Mouse (Mus musculus): ENCODE data around the gene C530008M17Rik. TPM values are rescaled to one million over a fixed set of nuclear protein-coding genes. Genes with fewer than 3 reads are reported as not detected.

Gene C530008M17Rik
- total and polyA plus RNA-seq, 3 experiments: 3.2 to 10.6 TPM; not detected in 1

- peak; percentile 67 for DNase-seq (ENCODE audit: low read depth, low spot score)
- H3K4me1 ChIP-seq (ENCODE audit: control insufficient read depth in 1 of 2, insufficient read depth in 2 of 2, low read length in 2 of 2): peaks cover 23 to 26% of the 10 kb centered on the region in 2 experiments
- no peaks in the 10 kb centered on the region for H3K27me3 ChIP-seq (ENCODE audit: control insufficient read depth in 1 of 2, insufficient read depth in 2 of 2, low read length in 2 of 2)
- H3K9ac ChIP-seq (ENCODE audit: control insufficient read depth, low read depth, low read length, poor library complexity, severe bottlenecking): peak overlapping the region; percentile 34
- peak overlapping the region in 1 of 2 experiments; percentile 33; a peak in 2 of 4 replicates for H3K4me3 ChIP-seq (ENCODE audit: control insufficient read depth in 1 of 2, insufficient read depth in 1 of 2, low read depth in 2 of 2, low read length in 2 of 2)
- peak overlapping the region; percentile 89 for H3K27ac ChIP-seq (ENCODE audit: control insufficient read depth, low read depth, low read length)
- H3K36me3 ChIP-seq (ENCODE audit: control insufficient read depth in 1 of 2, insufficient read depth in 2 of 2, low read length in 2 of 2): peaks cover 2 to 28% of the 10 kb centered on the region in 2 experiments; a peak in 2 of 4 replicates
- H3K9me3 ChIP-seq (replicated peaks; ENCODE audit: insufficient read depth, low read length): no peaks in the 10 kb centered on the region
- H3K79me2 ChIP-seq (ENCODE audit: control insufficient read depth, insufficient read depth, low read length, poor library complexity): no peaks in the 10 kb centered on the region
- TF ChIP-seq CTCF (IDR thresholded peaks at IDR 0.05 in 2 of 3, conservative IDR thresholded peaks at IDR 0.05 in 1 of 3; ENCODE audit: control insufficient read depth in 1 of 3, insufficient read depth in 1 of 3, low read depth in 2 of 3, low read length in 3 of 3, poor library complexity in 1 of 3, severe bottlenecking in 1 of 3): no peak
- no peak for TF ChIP-seq E2F4 (IDR thresholded peaks at IDR 0.05; ENCODE audit: borderline replicate concordance, low read depth, low read length)
- no peak for TF ChIP-seq ELF1 (IDR thresholded peaks at IDR 0.05; ENCODE audit: low read depth, low read length)
- no peak for TF ChIP-seq POLR2A (IDR thresholded peaks at IDR 0.05; ENCODE audit: control insufficient read depth in 1 of 2, insufficient read depth in 1 of 2, low read depth in 1 of 2, low read length in 2 of 2, poor library complexity in 1 of 2)
- TF ChIP-seq NELFE (IDR thresholded peaks at IDR 0.05; ENCODE audit: low read depth, low read length): no peak
- TF ChIP-seq POLR2AphosphoS2 (IDR thresholded peaks at IDR 0.05; ENCODE audit: low read length): no peak
- TF ChIP-seq HCFC1 (IDR thresholded peaks at IDR 0.05; ENCODE audit: low read depth, low read length): no peak
- TF ChIP-seq USF1 (IDR thresholded peaks at IDR 0.05; ENCODE audit: low read depth, low read length): peak; percentile 64; the same call in 1 of the 2 replicates
- TF ChIP-seq KAT2A (conservative IDR thresholded peaks at IDR 0.05; ENCODE audit: low read depth, low read length): no peak
- TF ChIP-seq RAD21 (IDR thresholded peaks at IDR 0.05; ENCODE audit: low read depth, low read length): no peak
- TF ChIP-seq TAL1 (IDR thresholded peaks at IDR 0.05; ENCODE audit: low read length): no peak
- TF ChIP-seq CHD1 (IDR thresholded peaks at IDR 0.05; ENCODE audit: low read depth, low read length): no peak; the same call in 1 of the 2 replicates
- 0 out of 2 replicates have a peak, but pooled peaks have one; percentile 45 for TF ChIP-seq MYC (IDR thresholded peaks at IDR 0.05; ENCODE audit: low read depth, low read length)
- peak; percentile 66; the same call in 1 of the 2 replicates for TF ChIP-seq ETS1 (IDR thresholded peaks at IDR 0.05; ENCODE audit: low read depth, low read length)
- TF ChIP-seq MXI1 (IDR thresholded peaks at IDR 0.05; ENCODE audit: low read depth, low read length): no peak
- TF ChIP-seq MEF2A (IDR thresholded peaks at IDR 0.05; ENCODE audit: extremely low read depth, insufficient replicate concordance, low read depth, low read length, poor library complexity, severe bottlenecking): no peak
- no peak for TF ChIP-seq ZMIZ1 (IDR thresholded peaks at IDR 0.05; ENCODE audit: low read depth, low read length)
- TF ChIP-seq ZNF384 (IDR thresholded peaks at IDR 0.05; ENCODE audit: low read depth, low read length): peak; percentile 77
- peak; percentile 51; the same call in 1 of the 2 replicates for TF ChIP-seq SIN3A (IDR thresholded peaks at IDR 0.05; ENCODE audit: low read length)
- no peak for TF ChIP-seq BHLHE40 (IDR thresholded peaks at IDR 0.05; ENCODE audit: borderline replicate concordance, low read depth, low read length)
- TF ChIP-seq RCOR1 (IDR thresholded peaks at IDR 0.05; ENCODE audit: low read depth, low read length): peak; percentile 46
- no peak for TF ChIP-seq ZKSCAN1 (IDR thresholded peaks at IDR 0.05; ENCODE audit: low read depth, low read length)
- TF ChIP-seq MAZ (IDR thresholded peaks at IDR 0.05; ENCODE audit: low read depth, low read length): no peak
- no peak for TF ChIP-seq CHD2 (IDR thresholded peaks at IDR 0.05; ENCODE audit: low read length)
- no peak for TF ChIP-seq POLR2AphosphoS5 (IDR thresholded peaks at IDR 0.05; ENCODE audit: borderline replicate concordance, low read depth, low read length)
- no peak for TF ChIP-seq GABPA (IDR thresholded peaks at IDR 0.05; ENCODE audit: low read depth, low read length)
- peak; percentile 71; the same call in 1 of the 2 replicates for TF ChIP-seq TCF12 (IDR thresholded peaks at IDR 0.05; ENCODE audit: low read depth, low read length)
- TF ChIP-seq SMC3 (IDR thresholded peaks at IDR 0.05; ENCODE audit: low read depth, low read length): no peak
- no peak for TF ChIP-seq USF2 (IDR thresholded peaks at IDR 0.05; ENCODE audit: borderline replicate concordance in 1 of 2, insufficient read depth in 1 of 2, low read depth in 1 of 2, low read length in 2 of 2)
- no peak for TF ChIP-seq MAX (IDR thresholded peaks at IDR 0.05; ENCODE audit: low read length)
- TF ChIP-seq GATA1 (IDR thresholded peaks at IDR 0.05; ENCODE audit: low read depth, low read length): peak; percentile 89
- peak; percentile 80 to 81 for TF ChIP-seq EP300 (IDR thresholded peaks at IDR 0.05; ENCODE audit: low read depth in 1 of 2, low read length in 2 of 2)
- no peak for TF ChIP-seq JUND (IDR thresholded peaks at IDR 0.05; ENCODE audit: low read depth, low read length)
- TF ChIP-seq ZC3H11A (IDR thresholded peaks at IDR 0.05; ENCODE audit: low read depth, low read length): no peak
- TF ChIP-seq MYB (IDR thresholded peaks at IDR 0.05; ENCODE audit: low read depth, low read length): no peak
- TF ChIP-seq NRF1 (IDR thresholded peaks at IDR 0.05; ENCODE audit: insufficient read depth, low read depth, low read length, poor library complexity, severe bottlenecking): no peak
Observed at GRCm38 (mm10) chr5:76645091-76645868, 11.0 kb upstream of the C530008M17Rik start.
